Mouse (Mus musculus): ENCODE measurements at regions not wholly inside any gene's neighbourhood (a gene's known extent, or its start where the extent isn't known, plus 50 kb on each side); places are given as distances from the start of the nearest gene placed in this dataset.

DNA sequence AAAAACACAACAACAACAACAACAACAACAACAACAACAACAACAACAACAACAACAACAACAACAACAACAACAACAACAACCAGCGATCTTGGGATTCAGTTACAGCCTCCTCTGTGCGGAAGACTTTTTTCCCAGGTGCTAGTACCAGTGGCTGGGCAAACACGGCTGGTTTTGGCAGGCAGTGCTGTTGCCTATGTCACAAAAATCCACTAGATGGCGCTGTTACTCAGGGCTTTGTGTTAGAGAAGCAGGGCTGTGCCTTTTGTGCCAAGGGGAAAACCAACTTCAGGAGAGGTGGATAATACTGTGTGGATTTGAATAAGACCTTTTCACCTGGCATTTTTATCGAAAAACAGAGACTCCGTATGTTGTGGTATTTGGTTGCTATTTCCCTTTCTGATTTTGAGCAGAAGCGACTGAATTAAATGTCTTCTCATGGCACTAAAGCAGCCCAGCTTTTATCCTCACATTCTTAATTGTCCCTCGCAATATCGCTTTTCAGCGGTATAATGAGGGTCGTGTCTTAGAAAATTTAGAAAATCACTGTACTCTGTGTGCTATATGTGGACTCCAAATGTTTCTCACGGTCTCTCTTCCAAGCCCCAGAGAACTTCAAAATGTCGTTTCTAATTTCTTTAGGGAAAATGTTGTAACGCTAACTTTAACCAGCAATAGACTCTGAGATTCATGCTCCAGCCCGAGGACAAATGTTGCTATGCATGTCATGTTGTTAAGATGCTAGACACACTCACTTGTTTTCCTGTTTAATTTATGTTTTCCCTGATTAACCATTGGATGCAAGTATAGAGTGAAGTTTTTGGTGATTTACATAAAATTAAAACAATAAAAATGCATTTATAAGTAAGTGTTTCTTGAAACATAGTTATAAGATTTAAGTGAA, 251.0 kb upstream of the Ccdc54 start:
- H3K27ac ChIP-seq, result no peak overlapping the region
- H3K9ac ChIP-seq, result no peak overlapping the region
- H3K36me3 ChIP-seq, result no peaks in the 10 kb centered on the region
- no peaks in the 10 kb centered on the region for H3K9me3 ChIP-seq
- no peak overlapping the region for H3K4me2 ChIP-seq (replicated peaks)
- H3K4me3 ChIP-seq (replicated peaks), result no peak overlapping the region
- peak; percentile 82 for ATAC-seq
- no peaks in the 10 kb centered on the region for H3K4me1 ChIP-seq (replicated peaks)
- WGBS, result 52% methylated on average over 15 of the region's 15 CpGs
- H3K27me3 ChIP-seq (replicated peaks), result no peaks in the 10 kb centered on the region

GRCm38 (mm10) chr16:50841205-50841604, 250.3 kb upstream of the Ccdc54 start:
- no peaks in the 10 kb centered on the region for H3K9me3 ChIP-seq
- ATAC-seq, result peak; percentile 20; the same call in 1 of the 2 replicates
- no peaks in the 10 kb centered on the region for H3K27me3 ChIP-seq (replicated peaks)
- no peak overlapping the region for H3K9ac ChIP-seq
- H3K4me2 ChIP-seq (replicated peaks), result no peak overlapping the region
- 65% methylated on average over 10 of the region's 10 CpGs for WGBS
- no peak overlapping the region for H3K27ac ChIP-seq
- H3K4me3 ChIP-seq (replicated peaks), result no peak overlapping the region
- no peaks in the 10 kb centered on the region for H3K4me1 ChIP-seq (replicated peaks)
- H3K36me3 ChIP-seq, result no peaks in the 10 kb centered on the region

DNA sequence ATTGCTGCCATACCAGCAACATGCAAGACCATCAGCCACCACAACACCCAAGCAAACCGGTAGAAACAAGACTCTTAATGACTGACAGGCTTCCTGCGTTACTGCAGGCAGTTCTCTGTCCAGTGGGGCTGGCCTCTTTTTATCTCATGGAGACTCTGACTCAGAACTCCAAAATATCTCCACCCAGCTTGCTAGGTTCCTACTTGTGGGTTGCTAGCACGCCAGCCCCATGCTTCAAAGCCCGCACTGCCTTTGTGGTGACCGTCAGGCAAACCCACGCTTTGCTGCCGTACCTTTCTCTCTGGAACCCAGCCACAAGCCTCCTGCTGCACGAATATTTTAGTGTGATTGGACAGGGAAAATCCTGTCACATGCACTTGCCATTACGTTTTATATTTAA, 248.7 kb upstream of the Ccdc54 start:
- no peak for ATAC-seq
- no peak overlapping the region for H3K4me2 ChIP-seq (replicated peaks)
- no peak overlapping the region for H3K4me3 ChIP-seq (replicated peaks)
- H3K9me3 ChIP-seq, result no peaks in the 10 kb centered on the region
- H3K27me3 ChIP-seq (replicated peaks), result no peaks in the 10 kb centered on the region
- WGBS, result 79% methylated on average over 9 of the region's 9 CpGs
- no peaks in the 10 kb centered on the region for H3K36me3 ChIP-seq
- no peak overlapping the region for H3K9ac ChIP-seq
- no peaks in the 10 kb centered on the region for H3K4me1 ChIP-seq (replicated peaks)
- H3K27ac ChIP-seq, result no peak overlapping the region

- no peak overlapping the region for H3K4me2 ChIP-seq (replicated peaks)
- no peak overlapping the region for H3K9ac ChIP-seq
- no peak overlapping the region for H3K27ac ChIP-seq
- no peak overlapping the region for H3K4me3 ChIP-seq (replicated peaks)
- no peaks in the 10 kb centered on the region for H3K36me3 ChIP-seq
- 87% methylated on average over 9 of the region's 9 CpGs for whole genome bisulfite sequencing
- no peaks in the 10 kb centered on the region for H3K4me1 ChIP-seq (replicated peaks)
- H3K9me3 ChIP-seq, result no peaks in the 10 kb centered on the region
- H3K27me3 ChIP-seq (replicated peaks), result no peaks in the 10 kb centered on the region
- no peak for ATAC-seq
Observed at GRCm38 (mm10) chr16:50837416-50837815, 246.5 kb upstream of the Ccdc54 start.

DNA sequence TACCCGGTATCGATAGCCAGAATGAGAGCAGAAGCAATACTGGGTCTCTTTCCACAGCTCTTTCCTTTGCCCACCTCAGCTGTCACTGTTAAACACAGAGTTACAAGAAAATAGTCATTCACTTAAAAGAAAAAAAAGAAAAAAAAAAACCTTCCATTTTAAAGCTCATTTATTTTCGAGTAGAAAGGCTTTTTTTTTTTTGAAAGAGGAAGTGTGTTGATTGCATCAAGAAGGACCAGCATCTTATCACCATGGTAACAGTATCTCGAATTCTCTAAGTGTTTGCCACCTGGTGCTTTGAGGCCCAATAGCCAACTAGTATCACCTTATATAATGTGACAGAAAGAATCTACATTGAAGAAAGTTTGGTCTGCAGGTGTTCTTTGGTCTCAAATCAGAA, 245.5 kb upstream of the Ccdc54 start:
- H3K27ac ChIP-seq, result no peak overlapping the region
- H3K4me3 ChIP-seq (replicated peaks), result no peak overlapping the region
- ATAC-seq, result no peak
- H3K27me3 ChIP-seq (replicated peaks), result no peaks in the 10 kb centered on the region
- H3K36me3 ChIP-seq, result no peaks in the 10 kb centered on the region
- WGBS, result 72% methylated on average over 4 of the region's 4 CpGs
- H3K9me3 ChIP-seq, result no peaks in the 10 kb centered on the region
- H3K4me2 ChIP-seq (replicated peaks), result no peak overlapping the region
- no peaks in the 10 kb centered on the region for H3K4me1 ChIP-seq (replicated peaks)
- no peak overlapping the region for H3K9ac ChIP-seq

DNA sequence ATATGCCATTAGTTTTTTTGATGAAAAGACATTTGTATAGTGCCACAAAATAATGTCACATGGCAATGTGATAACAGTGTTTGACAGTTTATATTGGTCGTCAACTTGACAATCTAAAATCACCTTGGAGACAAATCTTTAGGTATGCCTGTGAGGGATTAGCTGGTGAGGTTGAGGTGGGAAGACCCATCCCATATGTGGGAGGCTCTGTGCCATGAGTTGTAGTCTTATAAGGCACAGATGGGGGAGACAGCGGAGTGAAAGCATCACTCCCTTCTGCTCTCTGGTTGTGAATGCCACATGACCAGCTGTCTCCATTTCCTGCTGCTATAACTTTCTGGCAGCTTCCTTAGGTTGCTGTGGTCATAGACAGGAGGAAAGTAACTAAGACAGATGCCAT, 242.4 kb upstream of the Ccdc54 start:
- Histone ChIP-seq H3K4me2 (replicated peaks) (no peak overlapping the region), H3K27ac (no peak overlapping the region), H3K4me3 (replicated peaks) (no peak overlapping the region), H3K36me3 (no peaks in the 10 kb centered on the region), H3K4me1 (replicated peaks) (no peaks in the 10 kb centered on the region), H3K9ac (no peak overlapping the region), H3K27me3 (replicated peaks) (no peaks in the 10 kb centered on the region), H3K9me3 (no peaks in the 10 kb centered on the region)
- ATAC-seq, result no peak
- 89% methylated on average over 2 of the region's 2 CpGs for WGBS

DNA sequence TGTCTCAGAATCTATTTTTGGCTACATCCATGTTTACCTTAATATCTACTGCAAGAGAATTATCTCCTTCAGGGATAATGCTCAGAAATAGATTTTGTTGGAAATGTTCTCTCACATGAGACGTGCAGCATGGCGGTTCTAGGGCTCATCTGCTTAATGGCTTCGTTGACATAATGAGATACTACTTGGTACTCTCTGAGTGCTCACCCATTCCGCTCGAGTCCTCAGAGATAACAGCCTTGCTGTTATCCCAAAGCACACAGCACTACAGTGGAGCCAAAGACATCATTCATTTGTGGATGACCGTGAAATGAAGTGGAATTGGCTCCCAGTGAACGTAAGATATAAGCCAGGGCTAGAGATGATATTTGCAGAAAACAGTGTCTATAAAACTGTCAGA, 231.4 kb upstream of the Ccdc54 start:
- Histone ChIP-seq H3K27ac (no peak overlapping the region), H3K27me3 (replicated peaks) (no peaks in the 10 kb centered on the region), H3K36me3 (no peaks in the 10 kb centered on the region), H3K9ac (no peak overlapping the region), H3K9me3 (no peaks in the 10 kb centered on the region), H3K4me1 (replicated peaks) (no peaks in the 10 kb centered on the region), H3K4me2 (replicated peaks) (no peak overlapping the region), H3K4me3 (replicated peaks) (no peak overlapping the region)
- no peak; the same call in 1 of the 2 replicates for ATAC-seq
- 32% methylated on average over 7 of the region's 7 CpGs for WGBS

GRCm38 (mm10) chr16:50814626-50815025, 223.7 kb upstream of the Ccdc54 start:
- H3K4me3 ChIP-seq (replicated peaks), result no peak overlapping the region
- no peak overlapping the region for H3K27ac ChIP-seq
- ATAC-seq, result 0 out of 2 replicates have a peak, but pooled peaks have one; percentile 23
- H3K4me1 ChIP-seq (replicated peaks), result no peaks in the 10 kb centered on the region
- H3K9ac ChIP-seq, result no peak overlapping the region
- H3K36me3 ChIP-seq, result no peaks in the 10 kb centered on the region
- H3K27me3 ChIP-seq (replicated peaks), result no peaks in the 10 kb centered on the region
- H3K9me3 ChIP-seq, result no peaks in the 10 kb centered on the region
- H3K4me2 ChIP-seq (replicated peaks), result no peak overlapping the region
- WGBS, result 22% methylated on average over 4 of the region's 4 CpGs

DNA sequence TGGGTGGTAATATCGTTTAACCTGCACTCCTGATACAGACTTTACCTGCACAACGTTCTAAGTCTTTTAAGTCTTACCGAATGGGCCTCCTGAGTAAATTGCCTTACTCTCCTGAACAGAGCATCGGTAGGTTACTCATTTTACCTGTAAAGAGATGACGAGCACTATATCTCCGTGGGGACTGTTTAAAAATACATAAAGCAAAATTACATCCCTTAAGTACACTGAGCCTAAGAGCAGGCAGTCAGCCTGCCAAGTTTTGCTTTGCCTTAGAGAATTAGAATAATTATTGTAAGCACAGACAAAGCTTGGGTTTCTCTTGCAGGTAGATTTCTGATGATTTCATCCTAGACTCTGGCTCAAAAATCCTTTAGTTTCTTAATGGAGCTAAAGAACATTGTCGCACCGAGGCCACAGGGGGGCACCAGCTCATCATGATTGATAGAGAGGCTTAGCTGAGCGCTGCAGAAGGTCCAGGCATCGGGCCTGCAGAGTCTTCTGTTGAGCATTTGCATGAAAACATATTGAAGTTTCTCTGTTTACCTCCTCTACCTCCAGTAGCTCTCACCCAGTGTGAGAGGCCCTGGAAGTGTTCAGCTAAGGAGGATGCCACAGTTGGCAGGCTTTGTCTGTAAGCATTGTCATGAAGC, 208.3 kb upstream of the Ccdc54 start:
- Histone ChIP-seq H3K4me3 (replicated peaks) (no peak overlapping the region), H3K27ac (no peak overlapping the region), H3K9me3 (no peaks in the 10 kb centered on the region), H3K4me1 (replicated peaks) (no peaks in the 10 kb centered on the region), H3K9ac (no peak overlapping the region), H3K27me3 (replicated peaks) (no peaks in the 10 kb centered on the region), H3K36me3 (no peaks in the 10 kb centered on the region), H3K4me2 (replicated peaks) (no peak overlapping the region)
- ATAC-seq, result peak; percentile 62
- WGBS, result 41% methylated on average over 10 of the region's 10 CpGs

GRCm38 (mm10) chr16:50798095-50798494, 207.1 kb upstream of the Ccdc54 start:
- Histone ChIP-seq H3K9ac (no peak overlapping the region), H3K4me1 (replicated peaks) (no peaks in the 10 kb centered on the region), H3K4me3 (replicated peaks) (no peak overlapping the region), H3K27me3 (replicated peaks) (no peaks in the 10 kb centered on the region), H3K9me3 (no peaks in the 10 kb centered on the region), H3K4me2 (replicated peaks) (no peak overlapping the region), H3K27ac (no peak overlapping the region), H3K36me3 (no peaks in the 10 kb centered on the region)
- no peak for ATAC-seq
- WGBS, result 74% methylated on average over 6 of the region's 6 CpGs

- no peak for ATAC-seq
- Histone ChIP-seq H3K4me1 (replicated peaks) (no peaks in the 10 kb centered on the region), H3K9me3 (no peaks in the 10 kb centered on the region), H3K27ac (no peak overlapping the region), H3K36me3 (no peaks in the 10 kb centered on the region), H3K4me2 (replicated peaks) (no peak overlapping the region), H3K4me3 (replicated peaks) (no peak overlapping the region), H3K9ac (no peak overlapping the region), H3K27me3 (replicated peaks) (no peaks in the 10 kb centered on the region)
- WGBS, result 68% methylated on average over 2 of the region's 2 CpGs
Observed at GRCm38 (mm10) chr16:50792960-50793359, 202.0 kb upstream of the Ccdc54 start.

- 63% methylated on average over 2 of the region's 2 CpGs for WGBS
Observed at GRCm38 (mm10) chr16:50792506-50792905, 201.6 kb upstream of the Ccdc54 start.

DNA sequence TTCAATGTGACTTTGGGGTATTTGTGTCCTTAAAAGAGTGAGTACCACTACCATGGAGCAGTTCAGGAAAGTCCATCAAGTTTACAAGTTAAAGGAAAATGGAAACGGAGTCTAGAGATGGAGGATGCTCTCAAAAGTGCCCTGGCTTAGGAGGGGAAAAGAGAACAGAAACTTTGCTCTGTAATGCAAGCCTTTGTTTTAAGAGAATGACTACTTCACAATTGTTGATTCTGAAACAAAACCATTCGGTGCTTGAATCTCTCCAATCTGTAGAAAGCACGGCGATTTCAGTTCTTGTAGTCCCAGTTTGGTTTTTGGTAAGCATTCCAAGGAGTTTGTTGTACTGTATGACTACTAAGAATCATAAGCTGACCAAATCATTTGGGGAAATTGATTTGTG, 197.7 kb upstream of the Ccdc54 start:
- no peaks in the 10 kb centered on the region for H3K36me3 ChIP-seq
- 88% methylated on average over 4 of the region's 4 CpGs for WGBS

More at GRCm38 (mm10) chr16:50792506-50792905, 201.6 kb upstream of the Ccdc54 start:
- Histone ChIP-seq H3K27me3 (replicated peaks) (no peaks in the 10 kb centered on the region), H3K36me3 (no peaks in the 10 kb centered on the region), H3K4me1 (replicated peaks) (no peaks in the 10 kb centered on the region), H3K9me3 (no peaks in the 10 kb centered on the region), H3K4me3 (replicated peaks) (no peak overlapping the region), H3K4me2 (replicated peaks) (no peak overlapping the region), H3K9ac (no peak overlapping the region), H3K27ac (no peak overlapping the region)
- ATAC-seq, result no peak

More for the DNA sequence above, 197.7 kb upstream of the Ccdc54 start:
- Histone ChIP-seq H3K9ac (no peak overlapping the region), H3K27ac (no peak overlapping the region), H3K4me2 (replicated peaks) (no peak overlapping the region), H3K4me3 (replicated peaks) (no peak overlapping the region), H3K9me3 (no peaks in the 10 kb centered on the region), H3K4me1 (replicated peaks) (no peaks in the 10 kb centered on the region), H3K27me3 (replicated peaks) (no peaks in the 10 kb centered on the region)
- ATAC-seq, result no peak
